Mouse (Mus musculus) heart, adult 2 months (tissue): ENCODE data around the gene Zfp503. TPM values are rescaled to one million over a fixed set of nuclear protein-coding genes. Genes with fewer than 3 reads are reported as not detected.
A peak's percentile ranks its signal among the peaks of the same experiment; 100 is the strongest.

Source experiments
- DNase-seq, 2 experiments: peaks; one replicate each; pipeline ENCODE4 v3.0.0; 2021
- H3K27ac ChIP-seq: fragments of 200-600 bp; 2 replicates; pipeline ENCODE4 v1.8.1; 2022
- H3K27me3 ChIP-seq: fragments of 200-500 bp; 2 replicates; pipeline ENCODE4 v1.6.1; 2012; ENCODE audit warnings: mild to moderate bottlenecking, low read length, inconsistent platforms, mixed read lengths; ENCODE audit not compliant: control insufficient read depth, insufficient read depth
- H3K36me3 ChIP-seq: fragments of 200-500 bp; 2 replicates; pipeline ENCODE4 v1.6.1; 2012; ENCODE audit warnings: low read length, inconsistent platforms; ENCODE audit not compliant: control insufficient read depth, insufficient read depth
- H3K4me1 ChIP-seq: fragments of 200-500 bp; 2 replicates; pipeline ENCODE4 v1.6.1; 2011; ENCODE audit warnings: low read length; ENCODE audit not compliant: control insufficient read depth, insufficient read depth
- H3K4me3 ChIP-seq: fragments of 200-600 bp; 2 replicates; pipeline ENCODE4 v1.8.1; 2022
- H3K79me2 ChIP-seq: fragments of 200-500 bp; replicated peaks from 2 replicates; pipeline ENCODE4 v1.6.1; 2012; ENCODE audit warnings: mild to moderate bottlenecking, inconsistent platforms, low read length, moderate library complexity, mixed read lengths; ENCODE audit not compliant: control insufficient read depth, insufficient read depth
- H3K9ac ChIP-seq: fragments of 200-500 bp; 2 replicates; pipeline ENCODE4 v1.6.1; 2012; ENCODE audit warnings: low read depth, mild to moderate bottlenecking, control low read depth, inconsistent platforms, low read length, mixed read lengths
- CTCF ChIP-seq: fragments of 200-600 bp; IDR thresholded peaks from 2 replicates; pipeline ENCODE4 v1.8.1; 2022; ENCODE audit warnings: antibody characterized with exemption, mild to moderate bottlenecking, moderate library complexity
- EP300 ChIP-seq: fragments of 200-500 bp; IDR thresholded peaks from 2 replicates; pipeline ENCODE4 v1.6.1; 2011; ENCODE audit warnings: low read depth, low read length, control low read depth; ENCODE audit not compliant: insufficient read depth
- POLR2A ChIP-seq: fragments of 200-500 bp; IDR thresholded peaks from 2 replicates; pipeline ENCODE4 v1.6.1; 2011; ENCODE audit warnings: mild to moderate bottlenecking, low read depth, low read length, control low read depth; ENCODE audit not compliant: insufficient read depth
- WGBS: fragments of 180-500 bp; shearing (Covaris S2); methylation state at CpG from one replicate; pipeline ENCODE4 v1.1.7; 2018; 5-methylcytosine and 5-hydroxymethylcytosine counted together
- intact Hi-C: fragments of 180-260 bp; cut with DNase I; formaldehyde crosslinking; loops from one replicate; pipeline ENCODE4 v1.15.1; 2025
- long read RNA-seq: library from polyadenylated mRNA; stranded (forward); transcript quantifications from one replicate; pipeline ENCODE4 v2.0.0, GENCODE M21; 2021
- polyA plus RNA-seq: library from polyadenylated mRNA; depleted of rRNA; stranded (reverse); fragments of >200 nt; gene quantifications from 2 replicates; pipeline ENCODE4 v1.2.3, GENCODE M21; 2012; rRNA removed
- total RNA-seq, 2 experiments: library from RNA; stranded (reverse); gene quantifications; 2 replicates each; pipeline ENCODE4 v1.2.3; 2021

Gene Zfp503
- total RNA-seq = 1 to 10 TPM; 1.4 to 1.5 TPM
- 0.88 and 1.5 TPM in 2 replicates for polyA plus RNA-seq
- long read RNA-seq = 0 reads

DNA sequence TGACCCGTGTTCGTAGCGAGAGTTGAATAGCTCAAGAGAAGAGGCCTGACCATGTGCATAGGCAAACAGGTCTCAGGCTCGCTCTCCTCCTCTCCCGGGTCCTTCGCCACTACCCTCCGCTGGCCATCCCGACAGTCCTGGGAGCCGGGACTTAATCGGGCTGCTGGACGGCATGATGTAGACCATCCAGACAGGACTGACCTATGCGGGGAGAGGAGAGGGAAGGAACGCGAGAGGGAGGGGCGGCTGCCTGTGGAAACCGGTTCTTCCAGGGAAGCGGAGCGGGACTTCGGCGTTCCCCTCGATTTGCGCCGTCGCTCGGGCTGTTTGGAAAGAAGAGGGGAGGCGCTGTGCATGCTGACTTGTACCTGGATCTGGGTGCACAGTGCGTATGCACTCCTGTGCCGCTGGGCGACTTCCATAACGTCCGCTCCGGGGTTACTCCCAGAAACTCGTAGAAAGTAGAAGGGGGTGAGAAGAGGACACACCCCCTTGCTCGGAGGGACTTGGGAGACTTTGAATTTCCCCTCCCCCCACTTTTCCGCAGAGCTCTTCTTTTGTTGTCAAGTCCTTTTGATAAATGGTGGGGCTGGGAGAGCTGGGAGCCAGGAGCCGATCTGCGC, at the start of gene Zfp503:
Gene Zfp503 (minus strand): TSS at position 311 of the 623 bp plus-strand sequence.
- Histone ChIP-seq H3K4me3 (peak within 1 kb of the TSS; percentile 58), H3K79me2 (no peaks in the 10 kb centered on the region), H3K36me3 (no peaks in the 10 kb centered on the region), H3K27me3 (peaks cover 11% of the 10 kb centered on the region), H3K4me1 (no peaks in the 10 kb centered on the region; the same call in 1 of the 2 replicates), H3K27ac (peak within 1 kb of the TSS; percentile 66), H3K9ac (peak within 1 kb of the TSS; percentile 80)
- DNase-seq = peak in 1 of 2 experiments; percentile 67
- intact Hi-C loops = loop anchor here (2.0 to 10.0 kb wide), 8 partner anchors 29 to 1415 kb away; partner anchors contain the start of gene Lrmda
- no peak for TF ChIP-seq POLR2A
- peak; percentile 46 for TF ChIP-seq CTCF
- 2% methylated on average over 37 of the region's 37 CpGs for WGBS

DNA sequence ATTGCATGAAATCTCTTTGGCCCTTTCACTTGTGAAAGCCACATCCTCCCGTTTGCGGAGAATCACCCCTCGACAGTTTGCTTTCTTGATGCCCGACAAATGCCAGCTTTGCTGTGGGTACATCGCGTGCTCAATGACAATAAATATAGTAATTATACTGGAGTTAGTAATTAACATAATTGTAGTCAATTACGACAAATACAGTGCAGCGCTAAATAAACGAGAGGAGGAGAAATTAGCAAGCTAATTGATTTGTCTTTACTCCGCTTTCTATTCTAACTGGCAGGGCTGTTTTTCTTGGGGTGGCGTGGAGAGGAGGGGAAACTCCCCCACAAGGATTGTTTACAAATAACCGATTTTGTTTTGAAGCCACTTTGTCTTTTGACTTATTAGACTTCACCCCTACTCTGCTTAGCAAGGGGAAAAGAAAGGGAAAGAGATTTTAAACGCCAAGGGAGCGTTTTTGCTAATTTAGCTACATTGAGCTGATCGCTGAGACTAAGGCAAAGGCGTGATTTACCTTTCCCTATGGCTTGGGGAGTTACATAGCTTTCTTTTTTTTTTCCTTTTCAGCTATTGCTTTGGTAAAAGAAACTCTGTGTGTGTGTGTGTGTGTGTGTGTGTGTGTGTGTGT, 48.2 kb upstream of the Zfp503 start:
- H3K9ac ChIP-seq = no peak overlapping the region
- no peak overlapping the region for H3K27ac ChIP-seq
- H3K4me3 ChIP-seq = no peak overlapping the region
- no peak for DNase-seq
- no peaks in the 10 kb centered on the region for H3K27me3 ChIP-seq
- H3K4me1 ChIP-seq = peaks cover 1% of the 10 kb centered on the region; the same call in 1 of the 2 replicates
- TF ChIP-seq CTCF (no peak), POLR2A (no peak), EP300 (no peak)
- 88% methylated on average over 16 of the region's 16 CpGs for WGBS
- intact Hi-C loops = loop anchor here (2.0 to 5.0 kb wide), 2 partner anchors 17 to 50 kb away; partner anchors contain the start of gene Zfp503
- no peaks in the 10 kb centered on the region for H3K36me3 ChIP-seq
- H3K79me2 ChIP-seq = no peaks in the 10 kb centered on the region

DNA sequence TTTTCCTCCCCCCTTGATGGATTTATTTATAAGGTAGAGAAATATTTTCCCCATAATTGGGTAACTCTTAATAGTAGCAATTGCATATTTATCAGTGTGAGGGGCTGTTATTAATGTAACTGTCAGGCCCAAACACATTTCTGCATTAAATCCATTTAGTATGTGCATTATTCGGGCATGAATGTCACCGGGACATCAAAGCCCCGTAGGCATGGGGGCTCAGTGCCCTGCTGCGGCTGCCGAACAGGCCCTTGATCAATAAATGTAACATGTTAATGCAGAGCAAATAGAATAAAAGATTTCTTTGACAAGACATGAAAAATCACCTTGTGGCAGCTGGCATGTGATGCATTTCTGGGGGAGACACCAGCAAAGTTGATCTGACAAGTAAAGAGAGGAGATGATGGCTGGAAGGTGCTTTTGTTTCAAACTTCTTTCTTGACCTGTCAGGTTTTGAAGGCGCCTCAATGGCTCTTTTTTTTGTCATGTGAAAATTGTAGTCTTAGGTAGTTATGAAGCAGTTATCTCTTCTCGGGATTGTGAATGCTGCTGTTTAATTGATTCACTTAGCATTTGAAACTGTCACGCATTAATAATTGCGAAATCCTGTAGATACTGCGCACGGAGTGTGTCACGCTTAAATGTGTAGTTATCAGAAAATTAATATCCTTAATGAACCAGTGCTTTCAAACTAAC, 47.5 kb upstream of the Zfp503 start:
- no peak overlapping the region for H3K4me3 ChIP-seq
- no peaks in the 10 kb centered on the region for H3K79me2 ChIP-seq
- no peak for TF ChIP-seq POLR2A
- TF ChIP-seq EP300 = no peak
- TF ChIP-seq CTCF = no peak
- H3K27me3 ChIP-seq = no peaks in the 10 kb centered on the region
- H3K4me1 ChIP-seq = peaks cover 1% of the 10 kb centered on the region; the same call in 1 of the 2 replicates
- DNase-seq = no peak
- WGBS = 92% methylated on average over 12 of the region's 12 CpGs
- no peak overlapping the region for H3K9ac ChIP-seq
- intact Hi-C loops = loop anchor here (2.0 to 5.0 kb wide), 2 partner anchors 16 to 50 kb away; partner anchors contain the start of gene Zfp503
- peak overlapping the region; percentile 37; the same call in 1 of the 2 replicates for H3K27ac ChIP-seq
- no peaks in the 10 kb centered on the region for H3K36me3 ChIP-seq

DNA sequence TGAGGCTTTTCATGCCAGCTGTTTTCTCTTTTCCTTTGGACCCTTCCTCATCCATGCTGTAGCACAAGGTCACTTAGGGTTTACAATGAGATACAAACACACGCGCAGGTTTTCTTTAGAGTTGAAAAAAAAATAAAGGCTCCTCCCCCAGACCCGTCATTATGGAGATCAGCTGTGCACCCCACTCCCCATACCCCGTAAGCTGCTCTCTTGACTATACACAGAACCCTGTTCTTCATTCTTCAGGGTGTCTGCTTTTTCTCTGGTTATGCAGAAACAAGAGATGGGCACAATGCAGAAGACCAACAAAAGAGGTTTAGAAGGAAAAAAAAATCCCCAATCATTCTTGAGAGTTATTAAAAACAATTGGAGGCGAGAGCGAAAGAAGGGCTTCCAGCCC, 46.9 kb upstream of the Zfp503 start:
- intact Hi-C loops = loop anchor here (2.0 to 5.0 kb wide), 2 partner anchors 16 to 49 kb away; partner anchors contain the start of gene Zfp503
- H3K9ac ChIP-seq = no peak overlapping the region
- 48% methylated on average over 6 of the region's 6 CpGs for WGBS
- H3K36me3 ChIP-seq = no peaks in the 10 kb centered on the region
- no peak overlapping the region for H3K4me3 ChIP-seq
- peak overlapping the region; percentile 32 for H3K27ac ChIP-seq
- DNase-seq = no peak
- H3K4me1 ChIP-seq = peaks cover 1% of the 10 kb centered on the region; the same call in 1 of the 2 replicates
- no peaks in the 10 kb centered on the region for H3K79me2 ChIP-seq
- no peak for TF ChIP-seq CTCF
- no peak for TF ChIP-seq EP300
- TF ChIP-seq POLR2A = no peak
- H3K27me3 ChIP-seq = no peaks in the 10 kb centered on the region

DNA sequence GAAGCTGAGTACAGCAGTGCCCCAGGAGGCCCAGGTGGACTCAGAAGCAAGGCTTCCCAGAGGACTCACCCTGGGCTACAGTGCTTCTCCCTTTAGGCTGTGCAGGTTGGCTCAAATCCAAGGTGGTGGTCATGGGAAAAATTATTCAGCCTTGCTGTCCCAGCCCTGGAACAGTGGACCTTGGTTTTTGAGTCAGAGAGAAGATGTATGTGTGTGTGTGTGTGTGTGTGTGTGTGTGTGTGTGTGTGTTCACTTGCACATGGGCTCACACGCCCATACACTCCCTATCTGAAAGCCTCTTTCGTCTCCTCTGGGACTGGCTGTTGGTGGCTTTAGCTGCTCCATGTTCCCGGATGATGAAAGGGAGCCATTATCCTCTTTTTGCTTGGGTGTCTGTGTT, 46.5 kb upstream of the Zfp503 start:
- no peak overlapping the region for H3K9ac ChIP-seq
- H3K4me1 ChIP-seq = peaks cover 1% of the 10 kb centered on the region; the same call in 1 of the 2 replicates
- intact Hi-C loops = loop anchor here (2.0 to 5.0 kb wide), 2 partner anchors 15 to 49 kb away; partner anchors contain the start of gene Zfp503
- H3K4me3 ChIP-seq = no peak overlapping the region
- H3K79me2 ChIP-seq = no peaks in the 10 kb centered on the region
- H3K27ac ChIP-seq = peak overlapping the region; percentile 32
- TF ChIP-seq EP300 = no peak
- no peak for TF ChIP-seq POLR2A
- no peak for TF ChIP-seq CTCF
- no peaks in the 10 kb centered on the region for H3K36me3 ChIP-seq
- no peaks in the 10 kb centered on the region for H3K27me3 ChIP-seq
- no peak for DNase-seq
- WGBS = 51% methylated on average over 3 of the region's 3 CpGs
